Mouse (Mus musculus) ovary, adult 18-20 months (tissue): Measurements from ENCODE around the gene Adgrg2.

Experiments
- DNase-seq: peaks from one replicate; pipeline ENCODE4 v3.0.0; 2022; ENCODE audit warnings: low spot score, mixed read lengths

The Adgrg2 gene

DNA sequence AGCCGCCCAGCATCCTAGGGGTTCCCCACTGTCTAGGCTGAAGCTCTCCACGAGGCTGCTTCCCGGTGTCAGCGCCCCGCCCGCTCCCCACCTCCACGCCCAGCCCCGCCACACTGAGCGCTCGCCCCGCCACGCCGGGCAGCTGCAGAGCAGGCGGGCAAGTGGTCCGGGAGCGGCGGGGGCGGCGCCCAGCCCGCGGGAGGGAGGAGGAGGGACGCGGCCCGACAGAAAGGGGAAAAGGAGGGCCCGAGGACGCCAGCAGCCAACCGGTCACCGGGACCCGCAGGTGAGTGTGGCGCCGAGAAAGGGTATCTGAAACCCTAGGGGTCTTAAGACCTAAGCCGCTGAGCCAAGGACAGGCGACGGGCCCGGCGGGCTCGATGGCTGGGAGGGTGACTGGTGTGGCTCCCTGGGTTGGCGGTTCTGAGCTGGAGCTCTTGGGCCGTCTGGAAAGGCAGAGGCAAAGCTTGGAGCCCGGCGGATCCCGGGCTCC lies at the start of gene Adgrg2:
TSS of gene Adgrg2 (plus strand) at position 227 of the 493 bp plus-strand sequence.
- peak; percentile 10 for DNase-seq

DNA sequence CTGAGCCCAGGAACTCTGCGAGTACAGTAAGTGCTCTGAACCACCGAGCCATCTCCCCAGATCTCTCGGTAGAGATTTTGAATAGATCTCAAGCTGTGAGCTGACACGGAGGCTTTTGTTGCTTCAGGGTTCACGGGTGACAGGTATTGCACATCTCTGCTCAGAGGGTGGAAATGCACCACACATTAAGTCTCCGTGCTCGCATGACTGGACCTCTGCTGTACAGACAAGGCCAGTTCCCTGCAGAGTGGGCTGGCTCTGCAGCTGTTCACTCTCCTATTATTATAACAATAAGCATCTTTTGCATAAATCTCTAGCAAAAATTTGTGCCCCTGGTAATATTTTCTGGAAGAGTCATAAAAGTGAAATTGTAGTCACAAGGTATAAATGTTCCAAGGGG lies 39.5 kb upstream of the Adgrg2 start:
- DNase-seq: no peak

GRCm38 (mm10) chrX:160351967-160352677 lies 38.4 kb upstream of the Adgrg2 start:
- no peak for DNase-seq

- peak; percentile 5 for DNase-seq
Observed at GRCm38 (mm10) chrX:160384748-160385501, 5.6 kb upstream of the Adgrg2 start.

DNA sequence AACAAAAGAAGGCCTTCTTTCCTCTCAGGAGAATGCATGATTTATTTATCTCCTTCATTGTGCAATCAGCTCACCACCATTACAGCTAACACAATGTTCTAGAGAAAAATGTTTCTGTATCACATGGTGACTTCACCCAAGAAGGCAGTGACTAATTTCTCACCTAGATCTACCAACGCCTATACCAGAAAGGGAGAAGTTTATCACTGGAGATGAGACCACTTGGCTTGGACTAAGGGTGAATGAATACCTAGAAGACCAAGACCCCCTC lies 5.1 kb upstream of the Adgrg2 start:
- no peak for DNase-seq

- DNase-seq: no peak
Observed at GRCm38 (mm10) chrX:160412930-160413453, 22.5 kb downstream of the Adgrg2 start.

- DNase-seq: no peak
Observed at GRCm38 (mm10) chrX:160413881-160414395, 23.4 kb downstream of the Adgrg2 start.

GRCm38 (mm10) chrX:160418397-160418796 lies 27.9 kb downstream of the Adgrg2 start:
- DNase-seq: no peak

- no peak for DNase-seq
Observed at GRCm38 (mm10) chrX:160423737-160424136, 33.2 kb downstream of the Adgrg2 start.

- DNase-seq: no peak
Observed at GRCm38 (mm10) chrX:160426486-160426885, 36.0 kb downstream of the Adgrg2 start.

GRCm38 (mm10) chrX:160426930-160427329 lies 36.4 kb downstream of the Adgrg2 start:
- no peak for DNase-seq

- no peak for DNase-seq
Observed at GRCm38 (mm10) chrX:160432192-160432591, 41.7 kb downstream of the Adgrg2 start.

GRCm38 (mm10) chrX:160441272-160441671 lies 50.8 kb downstream of the Adgrg2 start:
- DNase-seq: no peak

- no peak for DNase-seq
Observed at GRCm38 (mm10) chrX:160448351-160448750, 57.9 kb downstream of the Adgrg2 start.

DNA sequence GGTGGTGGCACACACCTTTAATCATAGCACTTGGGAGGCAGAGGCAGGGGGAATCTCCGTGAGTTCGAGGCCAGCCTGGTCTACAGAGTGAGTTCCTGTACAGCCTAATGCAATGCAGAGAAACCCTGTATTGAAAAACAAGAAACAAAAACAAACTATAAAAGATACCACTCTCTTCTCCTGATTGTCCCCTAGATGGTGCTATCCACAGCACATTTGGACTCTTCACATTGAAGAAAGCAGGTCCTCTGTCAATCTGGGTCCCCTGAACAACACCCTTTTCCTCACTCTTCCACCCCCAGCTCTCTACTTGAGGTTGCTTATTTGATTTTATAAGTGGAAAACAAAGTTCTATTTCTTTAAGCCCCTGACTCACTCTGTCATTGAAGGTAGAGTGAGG lies 58.9 kb downstream of the Adgrg2 start:
- DNase-seq: no peak

GRCm38 (mm10) chrX:160455686-160456085 lies 65.2 kb downstream of the Adgrg2 start:
- DNase-seq: no peak

DNA sequence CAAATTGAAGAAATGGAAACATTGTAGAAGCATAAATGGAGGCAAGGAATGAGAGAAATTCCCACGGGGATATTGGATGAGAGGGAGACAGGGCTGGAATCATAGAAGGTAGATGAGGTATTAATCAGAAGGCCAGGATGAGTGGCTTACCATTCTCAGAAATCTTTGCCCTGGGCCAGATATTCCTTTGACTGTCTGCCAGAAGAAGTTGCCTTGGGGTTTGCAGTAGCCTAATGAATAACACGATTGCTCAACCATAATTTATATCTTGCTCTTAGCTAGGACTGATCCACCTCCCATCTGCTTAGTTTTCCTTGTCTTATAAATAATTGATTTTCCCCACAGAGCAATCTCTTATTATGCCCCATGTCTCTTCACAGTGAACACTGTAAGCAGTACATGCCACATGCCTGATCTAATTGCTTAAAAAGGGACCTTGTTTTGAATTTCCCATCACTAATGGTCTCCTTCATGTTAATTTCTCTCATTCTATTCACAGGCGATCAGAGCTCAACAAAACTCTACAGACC lies 80.8 kb downstream of the Adgrg2 start:
- DNase-seq: no peak

- no peak for DNase-seq
Observed at GRCm38 (mm10) chrX:160489784-160490183, 99.3 kb downstream of the Adgrg2 start.

DNA sequence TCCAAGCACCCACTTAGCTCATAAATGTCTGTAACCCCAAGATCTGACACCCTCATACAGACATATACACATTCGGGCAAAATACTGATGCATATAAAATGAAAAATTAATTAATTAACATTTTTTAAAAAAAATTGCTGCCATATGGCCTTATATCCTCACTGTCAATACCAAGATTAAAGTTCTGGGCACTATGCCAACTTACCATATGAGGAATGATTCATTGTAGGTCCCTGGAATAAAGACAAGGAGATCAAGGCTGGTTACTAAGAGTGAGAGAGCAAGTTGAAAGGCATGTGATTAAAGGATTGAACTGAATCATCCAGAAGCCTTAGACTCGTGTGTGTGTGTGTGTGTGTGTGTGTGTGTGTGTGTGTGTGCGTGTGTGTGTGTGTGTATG lies 103.8 kb downstream of the Adgrg2 start:
- no peak for DNase-seq

DNA sequence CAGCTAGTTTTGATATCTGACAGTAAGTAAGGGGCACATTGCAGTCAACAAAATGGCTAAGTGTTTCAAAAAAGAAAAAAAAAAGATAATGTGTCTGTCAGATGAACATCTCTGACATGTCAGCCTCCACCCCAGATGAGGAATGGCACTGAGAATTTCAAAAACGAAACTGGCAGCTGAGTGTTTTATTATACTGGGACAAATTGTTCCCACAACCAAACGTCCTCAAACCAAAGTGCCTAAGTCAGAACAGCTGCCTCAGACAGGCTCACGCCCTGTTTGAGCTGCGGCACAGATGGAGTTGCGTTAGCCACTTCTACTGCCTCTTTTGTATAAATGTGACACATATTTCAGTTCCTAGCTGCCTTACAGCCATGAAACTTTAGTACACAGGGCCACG lies 104.4 kb downstream of the Adgrg2 start:
- no peak for DNase-seq

- no peak for DNase-seq
Observed at GRCm38 (mm10) chrX:160496473-160496872, 106.0 kb downstream of the Adgrg2 start.

DNA sequence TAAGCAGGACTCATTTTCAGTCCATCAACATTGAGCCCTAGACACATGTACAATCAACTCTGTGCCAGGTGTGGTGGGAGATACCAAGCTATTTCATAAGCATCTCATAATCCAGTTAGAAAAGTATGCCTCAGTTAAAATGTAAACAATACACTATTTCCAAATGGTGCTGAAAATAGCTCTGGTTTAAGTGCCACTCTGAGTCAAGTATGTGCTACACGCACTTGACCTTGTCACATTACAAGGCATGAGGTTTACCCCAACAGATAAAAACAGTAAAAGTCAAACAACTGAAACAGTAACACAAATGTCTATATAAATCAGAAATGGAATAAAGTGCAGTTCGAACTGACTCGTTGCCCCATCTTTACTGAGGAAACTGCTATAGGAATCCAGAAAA lies 110.6 kb downstream of the Adgrg2 start:
- no peak for DNase-seq

GRCm38 (mm10) chrX:160501687-160502047 lies 111.2 kb downstream of the Adgrg2 start:
- DNase-seq: no peak
